Mouse (Mus musculus): Measurements from ENCODE around the gene Acox3.

Acox3 gene

GRCm38 (mm10) chr5:35551855-35552837, 30.7 kb upstream of the Acox3 start:
- 0 out of 2 replicates have a peak, but pooled peaks cover 3% of the 10 kb centered on the region for H3K4me1 ChIP-seq (replicated peaks; ENCODE audit: low read depth, low read length)
- H3K4me3 ChIP-seq (replicated peaks; ENCODE audit: low read length) = no peak overlapping the region
- TF ChIP-seq POU5F1 (IDR thresholded peaks at IDR 0.05; ENCODE audit: borderline replicate concordance, low read length) = no peak
- TF ChIP-seq CTCF (conservative IDR thresholded peaks at IDR 0.05; ENCODE audit: low read length) = no peak
- no peak for TF ChIP-seq NANOG (IDR thresholded peaks at IDR 0.05; ENCODE audit: borderline replicate concordance, low read length)
- H3K27me3 ChIP-seq (ENCODE audit: insufficient read depth, low read length) = 0 out of 2 replicates have a peak, but pooled peaks cover 3% of the 10 kb centered on the region
- peaks cover 8% of the 10 kb centered on the region for H3K9me3 ChIP-seq (ENCODE audit: low read length)
- H3K36me3 ChIP-seq (ENCODE audit: insufficient read depth, low read length) = peaks cover 27% of the 10 kb centered on the region

GRCm38 (mm10) chr5:35552838-35553539, 29.9 kb upstream of the Acox3 start:
- H3K9me3 ChIP-seq (ENCODE audit: low read length) = peaks cover 2% of the 10 kb centered on the region
- H3K27me3 ChIP-seq (ENCODE audit: insufficient read depth, low read length) = 0 out of 2 replicates have a peak, but pooled peaks cover 3% of the 10 kb centered on the region
- no peak for TF ChIP-seq NANOG (IDR thresholded peaks at IDR 0.05; ENCODE audit: borderline replicate concordance, low read length)
- TF ChIP-seq CTCF (conservative IDR thresholded peaks at IDR 0.05; ENCODE audit: low read length) = no peak
- no peak for TF ChIP-seq POU5F1 (IDR thresholded peaks at IDR 0.05; ENCODE audit: borderline replicate concordance, low read length)
- peaks cover 35% of the 10 kb centered on the region for H3K36me3 ChIP-seq (ENCODE audit: insufficient read depth, low read length)
- peaks cover 7% of the 10 kb centered on the region for H3K4me1 ChIP-seq (replicated peaks; ENCODE audit: low read depth, low read length)
- H3K4me3 ChIP-seq (replicated peaks; ENCODE audit: low read length) = no peak overlapping the region

GRCm38 (mm10) chr5:35556393-35556792, 26.4 kb upstream of the Acox3 start:
- H3K27me3 ChIP-seq (ENCODE audit: insufficient read depth, low read length) = 0 out of 2 replicates have a peak, but pooled peaks cover 3% of the 10 kb centered on the region
- peaks cover 69% of the 10 kb centered on the region for H3K36me3 ChIP-seq (ENCODE audit: insufficient read depth, low read length)
- H3K4me3 ChIP-seq (replicated peaks; ENCODE audit: low read length) = no peak overlapping the region
- no peak for TF ChIP-seq NANOG (IDR thresholded peaks at IDR 0.05; ENCODE audit: borderline replicate concordance, low read length)
- no peak for TF ChIP-seq CTCF (conservative IDR thresholded peaks at IDR 0.05; ENCODE audit: low read length)
- TF ChIP-seq POU5F1 (IDR thresholded peaks at IDR 0.05; ENCODE audit: borderline replicate concordance, low read length) = no peak
- no peaks in the 10 kb centered on the region for H3K9me3 ChIP-seq (ENCODE audit: low read length)
- H3K4me1 ChIP-seq (replicated peaks; ENCODE audit: low read depth, low read length) = peaks cover 12% of the 10 kb centered on the region

GRCm38 (mm10) chr5:35557946-35558621, 24.8 kb upstream of the Acox3 start:
- TF ChIP-seq NANOG (IDR thresholded peaks at IDR 0.05; ENCODE audit: borderline replicate concordance, low read length) (no peak), POU5F1 (IDR thresholded peaks at IDR 0.05; ENCODE audit: borderline replicate concordance, low read length) (no peak), CTCF (conservative IDR thresholded peaks at IDR 0.05; ENCODE audit: low read length) (peak; percentile 38)
- H3K36me3 ChIP-seq (ENCODE audit: insufficient read depth, low read length) = peaks cover 86% of the 10 kb centered on the region
- no peak overlapping the region for H3K4me3 ChIP-seq (replicated peaks; ENCODE audit: low read length)
- H3K27me3 ChIP-seq (ENCODE audit: insufficient read depth, low read length) = no peaks in the 10 kb centered on the region
- no peaks in the 10 kb centered on the region for H3K9me3 ChIP-seq (ENCODE audit: low read length)
- H3K4me1 ChIP-seq (replicated peaks; ENCODE audit: low read depth, low read length) = peaks cover 12% of the 10 kb centered on the region

GRCm38 (mm10) chr5:35559447-35559846, 23.4 kb upstream of the Acox3 start:
- TF ChIP-seq CTCF (conservative IDR thresholded peaks at IDR 0.05; ENCODE audit: low read length) = no peak
- TF ChIP-seq POU5F1 (IDR thresholded peaks at IDR 0.05; ENCODE audit: borderline replicate concordance, low read length) = no peak
- TF ChIP-seq NANOG (IDR thresholded peaks at IDR 0.05; ENCODE audit: borderline replicate concordance, low read length) = no peak
- H3K4me1 ChIP-seq (replicated peaks; ENCODE audit: low read depth, low read length) = peaks cover 12% of the 10 kb centered on the region

GRCm38 (mm10) chr5:35562616-35563015, 20.2 kb upstream of the Acox3 start:
- Histone ChIP-seq H3K36me3 (ENCODE audit: insufficient read depth, low read length) (peaks cover 100% of the 10 kb centered on the region), H3K9me3 (ENCODE audit: low read length) (no peaks in the 10 kb centered on the region), H3K4me1 (replicated peaks; ENCODE audit: low read depth, low read length) (peaks cover 8% of the 10 kb centered on the region), H3K27me3 (ENCODE audit: insufficient read depth, low read length) (no peaks in the 10 kb centered on the region), H3K4me3 (replicated peaks; ENCODE audit: low read length) (no peak overlapping the region)
- TF ChIP-seq CTCF (conservative IDR thresholded peaks at IDR 0.05; ENCODE audit: low read length) = no peak
- TF ChIP-seq NANOG (IDR thresholded peaks at IDR 0.05; ENCODE audit: borderline replicate concordance, low read length) = no peak
- TF ChIP-seq POU5F1 (IDR thresholded peaks at IDR 0.05; ENCODE audit: borderline replicate concordance, low read length) = no peak

More at GRCm38 (mm10) chr5:35559447-35559846, 23.4 kb upstream of the Acox3 start:
- Histone ChIP-seq H3K4me3 (replicated peaks; ENCODE audit: low read length) (no peak overlapping the region), H3K27me3 (ENCODE audit: insufficient read depth, low read length) (no peaks in the 10 kb centered on the region), H3K9me3 (ENCODE audit: low read length) (no peaks in the 10 kb centered on the region), H3K36me3 (ENCODE audit: insufficient read depth, low read length) (peaks cover 89% of the 10 kb centered on the region)

- Histone ChIP-seq H3K4me3 (replicated peaks; ENCODE audit: low read length) (no peak overlapping the region), H3K27me3 (ENCODE audit: insufficient read depth, low read length) (no peaks in the 10 kb centered on the region), H3K9me3 (ENCODE audit: low read length) (no peaks in the 10 kb centered on the region), H3K4me1 (replicated peaks; ENCODE audit: low read depth, low read length) (peaks cover under 1% of the 10 kb centered on the region; the same call in 1 of the 2 replicates), H3K36me3 (ENCODE audit: insufficient read depth, low read length) (peaks cover 100% of the 10 kb centered on the region)
- TF ChIP-seq POU5F1 (IDR thresholded peaks at IDR 0.05; ENCODE audit: borderline replicate concordance, low read length) (no peak), CTCF (conservative IDR thresholded peaks at IDR 0.05; ENCODE audit: low read length) (peak; percentile 96)
Observed at GRCm38 (mm10) chr5:35563449-35563848, 19.4 kb upstream of the Acox3 start.

GRCm38 (mm10) chr5:35565217-35565616, 17.6 kb upstream of the Acox3 start:
- Histone ChIP-seq H3K27me3 (ENCODE audit: insufficient read depth, low read length) (no peaks in the 10 kb centered on the region), H3K9me3 (ENCODE audit: low read length) (no peaks in the 10 kb centered on the region), H3K4me1 (replicated peaks; ENCODE audit: low read depth, low read length) (no peaks in the 10 kb centered on the region), H3K36me3 (ENCODE audit: insufficient read depth, low read length) (peaks cover 99% of the 10 kb centered on the region), H3K4me3 (replicated peaks; ENCODE audit: low read length) (no peak overlapping the region)
- TF ChIP-seq NANOG (IDR thresholded peaks at IDR 0.05; ENCODE audit: borderline replicate concordance, low read length) (no peak), POU5F1 (IDR thresholded peaks at IDR 0.05; ENCODE audit: borderline replicate concordance, low read length) (no peak), CTCF (conservative IDR thresholded peaks at IDR 0.05; ENCODE audit: low read length) (no peak)
